Mouse (Mus musculus) MEL (cell line): ENCODE measurements at regions not wholly inside any gene's neighbourhood (a gene's known extent, or its start where the extent isn't known, plus 50 kb on each side); places are given as distances from the start of the nearest gene placed in this dataset.

Experiments used
- CHD2 ChIP-seq: IDR thresholded peaks from 2 replicates; pipeline ENCODE4 v1.6.1; 2011; ENCODE audit warnings: low read length, improper control_type of control experiment
- CTCF ChIP-seq, 3 experiments: IDR thresholded peaks in 2 of 3; conservative IDR thresholded peaks in 1 of 3; 2 replicates each; pipeline ENCODE4 v1.5.1; 2011 to 2012; ENCODE audit warnings: low read length in 3 of 3, low read depth in 2 of 3, mild to moderate bottlenecking in 2 of 3, improper control_type of control experiment in 1 of 3, inconsistent platforms in 1 of 3, mixed read lengths in 1 of 3, moderate library complexity in 1 of 3; ENCODE audit not compliant: control insufficient read depth in 1 of 3, insufficient read depth in 1 of 3, poor library complexity in 1 of 3, severe bottlenecking in 1 of 3
- ELF1 ChIP-seq: IDR thresholded peaks from 2 replicates; pipeline ENCODE4 v1.6.1; 2014; ENCODE audit warnings: low read depth, mild to moderate bottlenecking, inconsistent platforms, low read length, improper control_type of control experiment, moderate library complexity
- GABPA ChIP-seq: IDR thresholded peaks from 2 replicates; pipeline ENCODE4 v1.6.1; 2012; ENCODE audit warnings: low read depth, mild to moderate bottlenecking, inconsistent platforms, low read length, improper control_type of control experiment, moderate library complexity
- GATA1 ChIP-seq: IDR thresholded peaks from 2 replicates; pipeline ENCODE4 v1.6.1; 2011; ENCODE audit warnings: low read depth, low read length, improper control_type of control experiment
- KAT2A ChIP-seq: conservative IDR thresholded peaks from 2 replicates; pipeline ENCODE4 v1.6.1; 2012; ENCODE audit warnings: low read depth, low read length, improper control_type of control experiment, inconsistent platforms
- MXI1 ChIP-seq: IDR thresholded peaks from 2 replicates; pipeline ENCODE4 v1.6.1; 2011; ENCODE audit warnings: mild to moderate bottlenecking, low read depth, low read length, improper control_type of control experiment
- MYB ChIP-seq: IDR thresholded peaks from 2 replicates; pipeline ENCODE4 v1.6.1; 2011; ENCODE audit warnings: mild to moderate bottlenecking, low read depth, low read length, improper control_type of control experiment
- POLR2A ChIP-seq, 2 experiments: IDR thresholded peaks; 2 replicates each; pipeline ENCODE4 v1.6.1; 2011 to 2012; ENCODE audit warnings: low read length in 2 of 2, mild to moderate bottlenecking in 2 of 2, control low read depth in 1 of 2, improper control_type of control experiment in 1 of 2, low read depth in 1 of 2, moderate library complexity in 1 of 2; ENCODE audit not compliant: control insufficient read depth in 1 of 2, insufficient read depth in 1 of 2, poor library complexity in 1 of 2
- TBP ChIP-seq: IDR thresholded peaks from 2 replicates; pipeline ENCODE4 v1.8.0; 2011; ENCODE audit warnings: low read depth, low read length, improper control_type of control experiment
- TCF12 ChIP-seq: IDR thresholded peaks from 2 replicates; pipeline ENCODE4 v1.6.1; 2014; ENCODE audit warnings: low read depth, mild to moderate bottlenecking, inconsistent platforms, low read length, improper control_type of control experiment, moderate library complexity

DNA sequence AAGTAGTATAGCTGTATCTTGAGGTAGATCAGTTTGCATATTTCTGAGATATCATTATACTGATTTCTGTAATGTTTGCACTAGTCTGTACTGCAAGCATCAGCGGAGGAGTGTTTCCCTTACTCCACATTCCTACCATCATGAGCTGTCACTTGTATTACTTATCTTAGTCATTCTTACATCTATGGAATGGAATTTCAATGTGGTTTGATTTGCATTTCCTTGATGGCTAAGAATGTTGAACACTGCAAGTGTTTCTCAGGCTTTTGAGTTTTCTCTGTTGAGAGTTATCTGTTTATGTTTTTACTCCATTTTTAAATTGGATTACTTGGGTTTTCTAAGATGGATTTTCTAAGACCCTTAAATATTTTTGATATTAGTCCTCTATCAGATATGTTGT, 725.8 kb downstream of the Car8 start:
- TF ChIP-seq GABPA (no peak), TCF12 (no peak), CTCF (IDR thresholded peaks at IDR 0.05 in 2 of 3, conservative IDR thresholded peaks at IDR 0.05 in 1 of 3; ENCODE audit: control insufficient read depth in 1 of 3, insufficient read depth in 1 of 3, low read depth in 2 of 3, low read length in 3 of 3, poor library complexity in 1 of 3, severe bottlenecking in 1 of 3) (no peak), KAT2A (no peak), TBP (no peak), CHD2 (no peak), POLR2A (IDR thresholded peaks at IDR 0.05; ENCODE audit: control insufficient read depth in 1 of 2, insufficient read depth in 1 of 2, low read depth in 1 of 2, low read length in 2 of 2, poor library complexity in 1 of 2) (no peak), MXI1 (no peak), ELF1 (no peak), GATA1 (no peak), MYB (no peak)
